Mouse (Mus musculus) intestine, embryonic 15.5 days (tissue): Measurements from ENCODE around the gene Bicral. TPM values are rescaled to one million over a fixed set of nuclear protein-coding genes. Genes with fewer than 3 reads are reported as not detected.
A peak's percentile ranks its signal among the peaks of the same experiment; 100 is the strongest.

Experiments used
- ATAC-seq: fragments of 200-750 bp; cut with Nextera tagmentation; 2 replicates; pipeline ENCODE4 v1.8.0; 2017; ENCODE audit warnings: moderate TSS enrichment, moderate library complexity
- H3K27ac ChIP-seq: fragments of 300-500 bp; sonication (generic); 2 replicates; pipeline ENCODE4 v1.5.1; 2015; ENCODE audit warnings: mild to moderate bottlenecking, inconsistent platforms
- H3K27me3 ChIP-seq: fragments of 300-500 bp; sonication (generic); replicated peaks from 2 replicates; pipeline ENCODE4 v1.6.1; 2015; ENCODE audit warnings: inconsistent platforms
- H3K36me3 ChIP-seq: fragments of 300-500 bp; sonication (generic); 2 replicates; pipeline ENCODE4 v1.6.1; 2015; ENCODE audit warnings: inconsistent platforms
- H3K4me1 ChIP-seq: fragments of 300-500 bp; sonication (generic); replicated peaks from 2 replicates; pipeline ENCODE4 v1.6.1; 2015; ENCODE audit warnings: inconsistent platforms
- H3K4me2 ChIP-seq: fragments of 300-500 bp; sonication (generic); replicated peaks from 2 replicates; pipeline ENCODE4 v1.6.1; 2015; ENCODE audit warnings: mild to moderate bottlenecking, inconsistent platforms
- H3K4me3 ChIP-seq: fragments of 300-500 bp; sonication (generic); replicated peaks from 2 replicates; pipeline ENCODE4 v1.5.1; 2015; ENCODE audit warnings: inconsistent platforms
- H3K9ac ChIP-seq: fragments of 300-500 bp; sonication (generic); 2 replicates; pipeline ENCODE4 v1.6.1; 2015; ENCODE audit warnings: inconsistent platforms
- H3K9me3 ChIP-seq: fragments of 300-500 bp; sonication (generic); 2 replicates; pipeline ENCODE4 v1.6.1; 2016; ENCODE audit warnings: inconsistent platforms
- WGBS: fragments of 180-500 bp; shearing (Covaris S2); methylation state at CpG from one replicate; pipeline ENCODE4 v1.1.7; 2015; 5-methylcytosine and 5-hydroxymethylcytosine counted together
- polyA plus RNA-seq: library from polyadenylated mRNA; unstranded; fragments of >200 nt; fragmentation: Nextera tagmentation; extraction: Ambion mirVana; gene quantifications from 2 replicates; pipeline ENCODE4 v1.2.1, GENCODE M21; 2015

The Bicral gene
- polyA plus RNA-seq, 1 experiment from 2014 or later = 4.6 TPM

GRCm38 (mm10) chr17:46885218-46885909, 27.1 kb upstream of the Bicral start:
- Histone ChIP-seq H3K4me2 (no peak overlapping the region; the same call in 1 of the 2 replicates), H3K27ac (no peak overlapping the region), H3K4me3 (no peak overlapping the region), H3K9me3 (no peaks in the 10 kb centered on the region), H3K27me3 (no peaks in the 10 kb centered on the region), H3K9ac (no peak overlapping the region), H3K36me3 (no peaks in the 10 kb centered on the region), H3K4me1 (peaks cover 12% of the 10 kb centered on the region)
- ATAC-seq = no peak
- WGBS = 64% methylated on average over 11 of the region's 11 CpGs

GRCm38 (mm10) chr17:46884766-46885165, 26.5 kb upstream of the Bicral start:
- Histone ChIP-seq H3K9me3 (no peaks in the 10 kb centered on the region), H3K4me3 (no peak overlapping the region), H3K9ac (no peak overlapping the region), H3K27me3 (no peaks in the 10 kb centered on the region), H3K36me3 (no peaks in the 10 kb centered on the region), H3K27ac (no peak overlapping the region), H3K4me1 (peaks cover 12% of the 10 kb centered on the region), H3K4me2 (no peak overlapping the region)
- no peak for ATAC-seq
- 91% methylated on average over 6 of the region's 6 CpGs for WGBS

GRCm38 (mm10) chr17:46883107-46883506, 24.8 kb upstream of the Bicral start:
- no peak overlapping the region for H3K4me3 ChIP-seq
- no peaks in the 10 kb centered on the region for H3K9me3 ChIP-seq
- H3K4me1 ChIP-seq = peaks cover 12% of the 10 kb centered on the region
- no peak overlapping the region for H3K9ac ChIP-seq
- 68% methylated on average over 9 of the region's 9 CpGs for WGBS
- H3K27me3 ChIP-seq = no peaks in the 10 kb centered on the region
- ATAC-seq = peak; percentile 43; the same call in 1 of the 2 replicates
- no peaks in the 10 kb centered on the region for H3K36me3 ChIP-seq
- H3K27ac ChIP-seq = no peak overlapping the region
- H3K4me2 ChIP-seq = no peak overlapping the region

- H3K36me3 ChIP-seq = no peaks in the 10 kb centered on the region
- no peak for ATAC-seq
- H3K9ac ChIP-seq = no peak overlapping the region
- WGBS = 83% methylated on average over 6 of the region's 6 CpGs
- peaks cover 16% of the 10 kb centered on the region for H3K4me1 ChIP-seq
- H3K9me3 ChIP-seq = no peaks in the 10 kb centered on the region
- no peak overlapping the region for H3K27ac ChIP-seq
- H3K27me3 ChIP-seq = no peaks in the 10 kb centered on the region
- no peak overlapping the region for H3K4me3 ChIP-seq
- H3K4me2 ChIP-seq = no peak overlapping the region
Measured at GRCm38 (mm10) chr17:46881728-46882127, 23.4 kb upstream of the Bicral start.

- Histone ChIP-seq H3K27me3 (no peaks in the 10 kb centered on the region), H3K4me1 (peaks cover 6% of the 10 kb centered on the region; the same call in 1 of the 2 replicates), H3K4me2 (no peak overlapping the region), H3K36me3 (no peaks in the 10 kb centered on the region), H3K9me3 (no peaks in the 10 kb centered on the region), H3K4me3 (no peak overlapping the region), H3K9ac (no peak overlapping the region), H3K27ac (no peak overlapping the region)
- ATAC-seq = no peak
- WGBS = 50% methylated on average over 2 of the region's 2 CpGs
Measured at GRCm38 (mm10) chr17:46880322-46880721, 22.0 kb upstream of the Bicral start.

GRCm38 (mm10) chr17:46879841-46880311, 21.6 kb upstream of the Bicral start:
- WGBS = 31% methylated on average over 14 of the region's 14 CpGs
- no peak overlapping the region for H3K4me2 ChIP-seq
- no peaks in the 10 kb centered on the region for H3K36me3 ChIP-seq
- peaks cover 4% of the 10 kb centered on the region; the same call in 1 of the 2 replicates for H3K4me1 ChIP-seq
- H3K27me3 ChIP-seq = no peaks in the 10 kb centered on the region
- no peak overlapping the region for H3K9ac ChIP-seq
- no peaks in the 10 kb centered on the region for H3K9me3 ChIP-seq
- no peak overlapping the region for H3K4me3 ChIP-seq
- no peak for ATAC-seq
- H3K27ac ChIP-seq = no peak overlapping the region

GRCm38 (mm10) chr17:46877061-46877460, 18.8 kb upstream of the Bicral start:
- no peak overlapping the region for H3K4me3 ChIP-seq
- no peaks in the 10 kb centered on the region for H3K36me3 ChIP-seq
- H3K27me3 ChIP-seq = no peaks in the 10 kb centered on the region
- H3K4me2 ChIP-seq = no peak overlapping the region
- ATAC-seq = no peak
- H3K27ac ChIP-seq = peak overlapping the region; percentile 11; the same call in 1 of the 2 replicates
- H3K9ac ChIP-seq = no peak overlapping the region
- no peaks in the 10 kb centered on the region for H3K9me3 ChIP-seq
- peaks cover 13% of the 10 kb centered on the region for H3K4me1 ChIP-seq
- WGBS = 80% methylated on average over 5 of the region's 5 CpGs

- Histone ChIP-seq H3K27ac (peak overlapping the region; percentile 11; the same call in 1 of the 2 replicates), H3K27me3 (no peaks in the 10 kb centered on the region), H3K4me3 (no peak overlapping the region), H3K4me1 (peaks cover 13% of the 10 kb centered on the region), H3K9me3 (no peaks in the 10 kb centered on the region), H3K9ac (no peak overlapping the region), H3K4me2 (no peak overlapping the region), H3K36me3 (no peaks in the 10 kb centered on the region)
- 53% methylated on average over 8 of the region's 8 CpGs for WGBS
- peak; percentile 79 for ATAC-seq
Measured at GRCm38 (mm10) chr17:46876371-46876950, 18.2 kb upstream of the Bicral start.

- Histone ChIP-seq H3K4me1 (peaks cover 13% of the 10 kb centered on the region), H3K4me3 (no peak overlapping the region), H3K9me3 (no peaks in the 10 kb centered on the region), H3K36me3 (no peaks in the 10 kb centered on the region), H3K9ac (no peak overlapping the region), H3K27me3 (no peaks in the 10 kb centered on the region), H3K27ac (no peak overlapping the region), H3K4me2 (no peak overlapping the region)
- no peak for ATAC-seq
- 78% methylated on average over 3 of the region's 3 CpGs for WGBS
Measured at GRCm38 (mm10) chr17:46875626-46876025, 17.3 kb upstream of the Bicral start.

- Histone ChIP-seq H3K36me3 (no peaks in the 10 kb centered on the region), H3K4me3 (no peak overlapping the region), H3K4me1 (peaks cover 13% of the 10 kb centered on the region), H3K9ac (no peak overlapping the region), H3K27ac (no peak overlapping the region), H3K4me2 (peak overlapping the region; percentile 38; the same call in 1 of the 2 replicates), H3K27me3 (no peaks in the 10 kb centered on the region), H3K9me3 (no peaks in the 10 kb centered on the region)
- peak; percentile 67 for ATAC-seq
- WGBS = 19% methylated on average over 10 of the region's 10 CpGs
Measured at GRCm38 (mm10) chr17:46874133-46874532, 15.9 kb upstream of the Bicral start.

- Histone ChIP-seq H3K27ac (no peak overlapping the region), H3K9ac (no peak overlapping the region), H3K36me3 (no peaks in the 10 kb centered on the region), H3K4me2 (no peak overlapping the region), H3K9me3 (no peaks in the 10 kb centered on the region), H3K4me1 (peaks cover 13% of the 10 kb centered on the region), H3K27me3 (no peaks in the 10 kb centered on the region), H3K4me3 (no peak overlapping the region)
- ATAC-seq = no peak
- WGBS = 76% methylated on average over 7 of the region's 7 CpGs
Measured at GRCm38 (mm10) chr17:46872806-46873205, 14.5 kb upstream of the Bicral start.

- no peak for ATAC-seq
- Histone ChIP-seq H3K9me3 (no peaks in the 10 kb centered on the region), H3K27me3 (no peaks in the 10 kb centered on the region), H3K36me3 (no peaks in the 10 kb centered on the region), H3K4me2 (no peak overlapping the region), H3K4me3 (no peak overlapping the region), H3K4me1 (peaks cover 9% of the 10 kb centered on the region), H3K27ac (no peak overlapping the region), H3K9ac (no peak overlapping the region)
- WGBS = 38% methylated on average over 1 of the region's 1 CpGs
Measured at GRCm38 (mm10) chr17:46870913-46871312, 12.6 kb upstream of the Bicral start.
